Mouse (Mus musculus) right cerebral cortex, postnatal 4 days (tissue): ENCODE results near the gene Arpc2.
A peak's percentile ranks its signal among the peaks of the same experiment; 100 is the strongest.

Source experiments
- DNase-seq: peaks from one replicate; pipeline ENCODE4 v3.0.0-alpha.2; 2022

The Arpc2 gene

GRCm38 (mm10) chr1:74235938-74236589 lies at the start of gene Arpc2:
Gene Arpc2, plus strand, starts transcription at chr1:74236084.
- peak; percentile 96 for DNase-seq

GRCm38 (mm10) chr1:74190471-74190870 lies 45.4 kb upstream of the Arpc2 start:
- DNase-seq: no peak

DNA sequence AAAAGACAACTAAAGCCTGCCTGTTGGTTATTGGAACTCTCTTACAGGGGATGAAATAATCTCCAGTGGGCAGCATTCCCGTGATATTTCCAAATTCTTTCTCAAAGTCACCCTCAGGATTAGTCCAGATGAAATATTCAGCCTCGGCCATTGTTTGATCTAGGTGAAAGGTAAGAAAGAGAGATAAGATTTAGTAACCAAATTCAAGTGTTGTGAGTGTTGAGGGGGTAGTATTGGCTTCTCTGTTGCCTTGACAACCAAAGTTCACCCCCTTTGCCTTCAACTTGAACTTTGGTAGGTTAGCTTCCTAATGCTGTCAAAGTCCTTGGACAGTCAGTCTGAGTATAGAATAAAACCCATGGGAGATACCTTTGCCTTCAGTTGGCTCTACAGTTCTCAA lies 43.2 kb upstream of the Arpc2 start:
- no peak for DNase-seq

GRCm38 (mm10) chr1:74194445-74194844 lies 41.4 kb upstream of the Arpc2 start, which contains the start of gene Cxcr1:
Gene Cxcr1, minus strand, starts transcription at chr1:74194631.
- DNase-seq: no peak

DNA sequence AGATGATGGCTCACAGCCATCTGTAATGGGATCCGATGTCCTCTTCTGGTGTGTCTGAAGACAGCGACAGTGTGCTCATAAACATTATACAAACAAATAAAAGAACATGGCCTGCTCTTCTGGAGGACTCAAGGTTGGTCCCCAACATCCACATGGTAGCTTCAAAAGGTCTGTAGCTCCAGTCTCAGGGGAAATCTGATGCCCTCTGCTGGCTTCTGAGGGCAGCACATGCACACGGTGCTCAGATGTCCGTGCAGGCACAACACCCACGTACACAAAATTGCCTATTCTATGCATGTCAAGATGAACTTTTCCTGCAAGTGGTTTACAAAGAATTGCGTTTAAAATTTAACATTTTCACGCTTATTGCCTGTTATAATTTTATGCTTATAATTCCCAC lies 39.9 kb upstream of the Arpc2 start:
- DNase-seq: no peak

DNA sequence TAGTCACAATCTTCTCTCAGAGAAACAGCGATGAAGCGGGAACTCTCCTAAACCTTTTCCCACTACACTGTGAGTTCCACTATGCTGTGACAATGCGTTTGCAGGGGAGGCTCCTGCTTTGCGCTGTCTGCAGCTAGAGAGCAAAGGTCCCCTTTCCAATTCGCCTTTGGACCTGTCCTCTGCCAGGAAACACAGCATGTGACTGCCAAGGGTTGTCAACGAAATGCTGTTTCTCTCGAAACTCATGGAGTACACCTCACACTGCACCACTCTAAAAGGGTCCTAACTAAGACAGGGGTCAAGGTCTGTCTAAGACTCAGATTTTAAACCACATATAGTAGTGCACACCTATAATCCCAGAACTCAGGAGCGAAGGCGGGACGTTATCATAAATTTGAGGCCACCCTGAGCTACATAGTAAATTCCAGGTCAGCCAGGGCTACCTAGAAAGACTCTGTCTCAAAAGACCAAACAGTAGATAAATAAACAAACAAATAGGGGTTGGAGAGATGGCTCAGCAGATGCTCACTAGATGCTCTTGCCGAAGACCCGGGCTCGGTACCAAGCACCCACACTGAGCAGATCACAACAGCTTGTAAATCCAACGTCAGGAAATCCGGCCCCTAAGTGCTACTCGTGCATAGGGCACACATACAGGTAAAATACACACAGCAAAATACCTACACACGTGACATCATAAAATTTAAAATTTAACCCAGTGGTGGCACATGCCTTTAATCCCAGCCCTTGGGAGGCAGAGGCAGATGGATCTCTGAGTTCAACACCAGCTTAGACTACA lies 39.1 kb upstream of the Arpc2 start:
- DNase-seq: no peak

DNA sequence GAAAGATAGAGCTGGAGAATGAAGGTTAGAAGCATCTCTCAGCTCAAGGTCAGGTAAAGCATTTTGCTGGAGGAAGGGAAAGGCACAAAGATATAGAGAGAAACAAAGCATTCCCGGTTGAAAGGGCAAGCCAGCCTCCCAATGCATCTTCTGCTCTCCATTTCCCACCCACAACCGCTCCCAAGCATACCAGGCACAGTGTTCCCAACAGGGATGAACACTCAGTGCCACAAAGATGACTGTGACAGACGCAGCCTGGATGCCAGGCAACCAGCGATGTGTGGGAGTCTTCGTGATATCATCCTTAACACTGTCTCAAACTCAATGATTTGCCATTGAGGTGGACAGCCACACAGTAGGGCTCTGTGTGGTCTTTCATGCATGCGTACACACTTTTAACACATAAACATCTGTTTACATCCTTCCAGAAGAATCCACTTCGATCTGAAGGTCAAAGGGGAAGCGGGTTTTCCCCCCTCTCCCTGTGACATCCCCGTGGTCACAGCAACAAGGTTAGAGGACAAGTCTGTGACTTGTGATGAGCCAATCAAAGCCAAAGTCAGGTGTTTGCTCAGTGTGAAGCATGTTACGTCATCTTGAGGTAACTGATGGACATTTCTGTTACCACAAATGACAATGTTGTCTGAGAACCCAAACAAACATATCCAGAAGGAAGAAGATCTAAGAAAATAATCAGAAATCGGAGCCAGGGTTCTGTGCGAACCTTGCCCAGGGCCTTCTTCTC lies 38.0 kb upstream of the Arpc2 start:
- no peak for DNase-seq

DNA sequence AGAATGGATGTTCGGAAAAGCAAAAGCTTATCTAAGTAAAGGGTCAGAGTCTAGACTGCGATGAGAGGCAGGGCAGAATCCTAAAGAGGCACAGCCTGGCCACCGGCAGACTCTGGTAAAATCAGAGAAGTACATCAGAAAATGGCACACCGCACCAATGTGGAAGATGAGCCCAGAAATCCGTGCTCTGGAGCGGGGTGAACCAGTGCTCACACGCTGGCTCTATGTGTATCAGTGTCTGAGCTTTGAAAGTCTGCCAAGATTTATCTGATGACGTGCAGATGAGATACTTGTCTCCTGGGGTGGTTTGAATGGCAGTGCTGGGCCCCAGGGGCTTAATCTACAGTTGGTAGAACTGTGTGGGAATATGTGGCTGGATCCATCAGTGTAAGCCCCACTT lies 36.8 kb upstream of the Arpc2 start:
- no peak for DNase-seq

DNA sequence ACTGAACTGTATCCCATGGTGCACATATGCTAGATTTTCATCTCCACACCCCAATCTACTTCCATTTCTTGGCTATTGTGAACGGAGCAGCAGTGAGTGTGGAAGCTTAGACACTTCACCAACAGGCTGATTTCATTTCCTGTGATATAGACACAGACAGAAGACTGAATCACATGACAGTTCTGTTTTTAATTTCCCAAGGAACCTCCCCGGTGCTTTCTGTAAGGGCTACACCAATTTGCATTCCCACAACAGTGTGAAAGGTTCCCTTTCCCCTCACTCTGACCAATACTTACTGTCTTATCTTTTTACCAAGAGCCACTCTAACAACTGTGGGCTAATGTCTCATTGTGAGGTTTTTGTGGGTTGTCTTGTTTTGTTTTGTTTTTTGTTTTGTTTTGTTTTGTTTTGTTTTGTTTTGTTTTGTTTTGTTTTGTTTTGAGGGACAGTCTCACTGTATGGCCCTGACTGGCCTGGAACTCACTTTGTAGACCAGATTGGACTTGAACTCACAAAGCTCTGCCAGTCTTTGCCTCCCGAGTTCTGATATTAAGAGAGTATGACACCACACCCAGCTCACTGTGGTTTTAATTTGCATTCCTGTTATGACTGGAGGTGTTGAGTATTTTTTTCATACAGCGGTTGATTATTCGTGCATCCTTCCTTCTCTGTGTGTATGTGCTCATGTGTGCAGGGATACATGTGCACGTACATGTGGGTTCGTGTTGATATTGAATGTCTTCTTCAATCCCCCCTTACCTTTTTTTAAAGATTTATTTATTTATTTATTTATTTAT lies 34.6 kb upstream of the Arpc2 start:
- DNase-seq: no peak

GRCm38 (mm10) chr1:74203457-74203856 lies 32.4 kb upstream of the Arpc2 start:
- DNase-seq: no peak

- DNase-seq: no peak
These were observed 30.0 kb upstream of the Arpc2 start for GRCm38 (mm10) chr1:74205881-74206280.

GRCm38 (mm10) chr1:74206642-74207041 lies 29.2 kb upstream of the Arpc2 start:
- DNase-seq: no peak

GRCm38 (mm10) chr1:74207906-74208305 lies 28.0 kb upstream of the Arpc2 start:
- peak; percentile 48 for DNase-seq

- no peak for DNase-seq
These were observed 26.9 kb upstream of the Arpc2 start for GRCm38 (mm10) chr1:74208941-74209340.

GRCm38 (mm10) chr1:74219922-74220321 lies 16.0 kb upstream of the Arpc2 start:
- no peak for DNase-seq

- no peak for DNase-seq
These were observed 8.6 kb upstream of the Arpc2 start for GRCm38 (mm10) chr1:74227317-74227716.

DNA sequence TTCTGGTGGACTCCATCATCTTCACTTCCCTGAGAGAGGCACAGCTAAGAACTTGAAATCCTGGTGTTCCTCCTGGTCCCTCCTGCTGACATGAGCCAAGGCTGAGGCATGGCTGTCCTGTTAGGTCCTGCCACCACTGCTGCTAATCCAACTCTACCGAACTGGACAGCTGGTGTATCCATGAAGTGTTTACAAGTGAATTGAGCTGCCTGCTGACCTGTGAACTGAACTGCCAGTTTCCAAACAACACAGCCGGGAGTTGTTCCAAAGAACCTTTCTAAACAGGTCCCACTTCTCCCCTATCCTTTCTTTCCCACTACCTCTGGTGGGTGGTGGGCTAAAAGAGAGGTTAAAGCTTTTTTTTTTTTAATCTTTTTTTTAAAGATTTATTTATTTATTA lies 5.9 kb upstream of the Arpc2 start:
- DNase-seq: no peak

GRCm38 (mm10) chr1:74230992-74231391 lies 4.9 kb upstream of the Arpc2 start:
- no peak for DNase-seq

DNA sequence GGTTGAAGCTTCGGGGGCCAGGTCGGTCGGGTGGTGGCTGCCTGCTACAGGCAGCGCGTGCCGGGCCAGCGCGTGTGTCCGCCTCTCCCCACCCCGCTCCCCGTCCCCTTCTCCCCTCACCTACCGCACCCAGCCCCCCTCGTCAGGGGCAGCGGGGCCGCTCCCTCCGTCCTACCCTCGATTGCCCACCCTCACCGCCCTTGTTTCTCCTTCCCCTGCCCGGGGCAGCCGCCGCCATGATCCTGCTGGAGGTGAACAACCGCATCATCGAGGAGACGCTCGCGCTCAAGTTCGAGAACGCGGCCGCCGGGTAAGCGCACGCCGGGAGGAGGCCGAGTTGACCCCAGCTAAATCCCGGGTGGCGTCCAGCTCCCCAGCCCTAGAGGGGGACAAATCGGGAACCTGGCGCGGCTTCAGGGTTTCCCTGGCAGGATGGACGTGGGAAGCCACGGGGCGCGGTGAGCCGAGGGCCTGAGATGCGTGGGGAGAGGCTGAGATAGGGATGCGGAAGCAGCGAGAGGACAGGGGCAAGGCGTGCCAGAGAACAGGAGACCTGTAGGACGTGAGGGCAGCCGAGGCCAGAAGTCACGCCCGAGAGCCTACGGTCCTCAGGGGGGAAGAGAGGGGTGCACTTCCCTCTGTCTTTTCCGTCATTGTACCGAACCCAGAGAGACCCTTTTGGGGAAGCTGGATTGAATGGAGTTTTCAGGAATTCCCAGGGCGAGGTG lies 870 bp downstream of the Arpc2 start:
- DNase-seq: peak; percentile 37

DNA sequence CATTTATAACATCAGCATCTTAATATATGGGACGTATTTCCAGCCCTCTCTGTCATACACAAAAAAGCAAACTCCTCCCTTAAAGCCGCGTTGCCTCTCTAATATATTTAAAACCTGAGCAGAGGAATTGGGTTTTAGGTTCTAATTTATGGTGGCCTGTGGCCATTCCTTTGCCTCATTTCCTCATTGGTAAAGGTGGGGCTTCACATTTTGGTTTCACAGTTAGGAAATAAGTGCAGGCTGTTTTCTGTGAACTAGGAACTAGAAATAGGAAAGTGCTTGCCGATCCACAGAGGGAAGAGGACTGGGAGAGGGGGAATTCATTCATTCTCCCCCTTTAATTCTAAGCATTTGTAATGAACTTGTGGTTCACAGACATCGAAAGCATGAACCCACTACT lies 1.8 kb downstream of the Arpc2 start:
- DNase-seq: no peak

DNA sequence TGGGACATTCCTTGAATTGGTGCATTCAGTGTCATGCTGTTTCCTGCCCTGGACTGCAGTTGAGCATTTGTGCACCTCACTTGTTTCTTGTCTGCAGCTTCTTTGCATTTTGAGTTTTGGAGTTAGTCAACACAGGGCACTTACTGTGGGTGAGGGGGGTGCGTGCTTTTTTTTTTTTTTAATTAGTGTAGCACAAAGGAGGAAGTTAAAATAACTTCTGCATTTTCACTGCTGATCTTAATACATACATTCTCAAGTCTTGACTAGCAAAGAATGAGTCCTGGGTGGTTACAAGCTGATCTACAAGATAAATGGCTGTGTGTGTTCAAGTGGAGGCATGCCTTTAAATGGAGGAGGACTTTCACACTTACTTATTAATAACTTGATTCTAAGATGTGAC lies 2.3 kb downstream of the Arpc2 start:
- DNase-seq: no peak

- DNase-seq: no peak
These were observed 3.3 kb downstream of the Arpc2 start for GRCm38 (mm10) chr1:74239162-74239561.
